Mouse (Mus musculus) limb, embryonic 10.5 days (tissue): ENCODE results near the gene Osbpl11. TPM values are rescaled to one million over a fixed set of nuclear protein-coding genes. Genes with fewer than 3 reads are reported as not detected.
A peak's percentile ranks its signal among the peaks of the same experiment; 100 is the strongest.
"Not testable (repeated sequence)": the region's sequence is repeated elsewhere in the genome, so short reads cannot be mapped to it uniquely, and the experiment has no call there.

ENCODE experiments used
- DNase-seq: peaks from one replicate; pipeline ENCODE4 v3.0.0-alpha.2; 2017; ENCODE audit warnings: low spot score
- H3K27ac ChIP-seq: fragments of 300-500 bp; sonication (generic); 2 replicates; pipeline ENCODE4 v1.5.1; 2016; ENCODE audit warnings: mild to moderate bottlenecking
- H3K27me3 ChIP-seq: fragments of 300-500 bp; sonication (generic); 2 replicates; pipeline ENCODE4 v1.6.1; 2016; ENCODE audit warnings: low read depth, mild to moderate bottlenecking; ENCODE audit not compliant: poor library complexity, severe bottlenecking
- H3K36me3 ChIP-seq: fragments of 300-500 bp; sonication (generic); 2 replicates; pipeline ENCODE4 v1.6.1; 2016; ENCODE audit warnings: mild to moderate bottlenecking, moderate library complexity
- H3K4me1 ChIP-seq: fragments of 300-500 bp; sonication (generic); 2 replicates; pipeline ENCODE4 v1.6.1; 2016
- H3K4me3 ChIP-seq: fragments of 300-500 bp; sonication (generic); 2 replicates; pipeline ENCODE4 v1.5.1; 2016; ENCODE audit warnings: mild to moderate bottlenecking, moderate library complexity
- H3K9me3 ChIP-seq: fragments of 300-500 bp; sonication (generic); replicated peaks from 2 replicates; pipeline ENCODE4 v1.6.1; 2016; ENCODE audit warnings: mild to moderate bottlenecking
- WGBS: fragments of 180-500 bp; shearing (Covaris S2); methylation state at CpG from one replicate; pipeline ENCODE4 v1.1.7; 2016; 5-methylcytosine and 5-hydroxymethylcytosine counted together
- polyA plus RNA-seq: library from polyadenylated mRNA; unstranded; fragments of >200 nt; fragmentation: Nextera tagmentation; extraction: Ambion mirVana; gene quantifications from 2 replicates; pipeline ENCODE4 v1.2.1, GENCODE M21; 2016

Osbpl11 gene
- polyA plus RNA-seq, 1 experiment from 2014 or later, result 24.8 TPM

DNA sequence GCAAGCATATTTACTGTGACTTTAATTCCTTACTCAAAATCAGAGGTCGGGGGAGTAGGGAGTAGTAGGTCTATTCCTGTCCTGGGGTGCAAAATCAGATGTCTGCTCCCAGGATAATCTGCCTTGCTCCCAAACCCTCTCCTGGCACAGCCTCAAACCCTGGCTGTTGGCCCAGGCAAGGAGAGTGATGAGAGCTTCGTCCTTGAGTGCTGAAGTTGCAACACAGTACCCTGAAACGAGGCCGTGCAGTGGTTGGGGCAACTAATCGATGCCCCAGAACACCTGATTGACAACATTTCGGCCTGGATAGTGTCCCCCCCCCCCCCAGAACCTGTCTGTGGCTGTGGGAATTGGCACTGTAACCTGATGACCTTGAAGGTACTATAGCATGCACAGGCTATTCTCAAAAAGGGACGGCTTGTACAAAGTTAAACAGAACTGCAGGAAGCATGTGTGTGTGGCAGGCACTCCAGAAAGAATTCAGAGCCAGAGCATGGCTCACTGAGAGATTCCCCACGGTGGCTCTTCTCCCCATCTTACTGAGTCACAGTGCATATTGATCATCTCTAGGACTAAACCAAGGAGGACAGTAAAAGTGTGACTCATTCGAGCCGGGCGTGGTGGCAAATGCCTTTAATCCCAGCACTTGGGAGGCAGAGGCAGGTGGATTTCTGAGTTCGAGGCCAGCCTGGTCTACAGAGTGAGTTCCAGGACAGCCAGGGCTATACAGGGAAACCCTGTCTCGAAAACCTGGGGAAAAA lies 21.4 kb upstream of the Osbpl11 start:
- WGBS, result 87% methylated on average over 13 of the region's 13 CpGs
- Histone ChIP-seq H3K4me1 (no peaks in the 10 kb centered on the region), H3K9me3 (no peaks in the 10 kb centered on the region), H3K27me3 (no peaks in the 10 kb centered on the region), H3K27ac (no peak overlapping the region), H3K36me3 (no peaks in the 10 kb centered on the region), H3K4me3 (no peak overlapping the region)
- no peak for DNase-seq

GRCm38 (mm10) chr16:33166284-33166683 lies 18.6 kb upstream of the Osbpl11 start:
- 62% methylated on average over 6 of the region's 6 CpGs for WGBS

GRCm38 (mm10) chr16:33167537-33167936 lies 17.3 kb upstream of the Osbpl11 start:
- Histone ChIP-seq H3K4me1 (peaks cover 18% of the 10 kb centered on the region), H3K36me3 (no peaks in the 10 kb centered on the region), H3K9me3 (no peaks in the 10 kb centered on the region), H3K27me3 (no peaks in the 10 kb centered on the region), H3K27ac (no peak overlapping the region), H3K4me3 (no peak overlapping the region)
- WGBS, result 42% methylated on average over 5 of the region's 5 CpGs
- no peak for DNase-seq

More at GRCm38 (mm10) chr16:33166284-33166683, 18.6 kb upstream of the Osbpl11 start:
- H3K9me3 ChIP-seq, H3K36me3 ChIP-seq, H3K27ac ChIP-seq, H3K4me3 ChIP-seq, H3K27me3 ChIP-seq: not testable (repeated sequence)
- peaks cover 14% of the 10 kb centered on the region for H3K4me1 ChIP-seq
- peak; percentile 40 for DNase-seq

DNA sequence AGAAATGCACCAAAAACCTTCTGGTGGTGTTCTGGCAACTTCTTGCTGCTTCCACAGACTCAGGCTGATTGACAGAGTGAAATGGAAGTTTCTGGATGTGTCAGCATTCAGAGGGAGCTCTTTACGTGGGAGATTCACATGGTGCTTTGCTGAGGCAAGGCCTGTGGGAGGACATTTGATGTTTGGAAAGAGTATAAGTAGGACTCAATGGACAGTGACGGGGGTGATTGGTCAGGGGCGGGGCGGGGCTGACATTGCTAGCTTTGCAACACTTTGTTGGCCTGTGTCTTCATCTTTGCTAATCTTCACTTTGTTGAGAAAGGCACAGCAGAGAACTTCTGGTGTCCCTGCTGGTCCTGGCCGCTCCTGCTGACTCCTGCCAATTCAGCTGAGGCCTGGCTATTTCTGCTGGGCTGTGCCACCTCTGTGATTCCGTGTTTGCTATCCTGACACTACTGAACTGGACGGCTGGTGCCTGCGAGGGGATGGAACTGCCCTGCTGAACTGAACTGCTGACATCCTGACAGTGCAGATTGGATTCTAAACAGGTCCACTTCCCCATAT lies 15.3 kb upstream of the Osbpl11 start:
- H3K27ac ChIP-seq, result no peak overlapping the region
- H3K9me3 ChIP-seq, result no peaks in the 10 kb centered on the region
- H3K36me3 ChIP-seq, result no peaks in the 10 kb centered on the region
- peaks cover 18% of the 10 kb centered on the region for H3K4me1 ChIP-seq
- DNase-seq, result no peak
- no peaks in the 10 kb centered on the region for H3K27me3 ChIP-seq
- H3K4me3 ChIP-seq, result no peak overlapping the region
- WGBS, result 81% methylated on average over 8 of the region's 8 CpGs

DNA sequence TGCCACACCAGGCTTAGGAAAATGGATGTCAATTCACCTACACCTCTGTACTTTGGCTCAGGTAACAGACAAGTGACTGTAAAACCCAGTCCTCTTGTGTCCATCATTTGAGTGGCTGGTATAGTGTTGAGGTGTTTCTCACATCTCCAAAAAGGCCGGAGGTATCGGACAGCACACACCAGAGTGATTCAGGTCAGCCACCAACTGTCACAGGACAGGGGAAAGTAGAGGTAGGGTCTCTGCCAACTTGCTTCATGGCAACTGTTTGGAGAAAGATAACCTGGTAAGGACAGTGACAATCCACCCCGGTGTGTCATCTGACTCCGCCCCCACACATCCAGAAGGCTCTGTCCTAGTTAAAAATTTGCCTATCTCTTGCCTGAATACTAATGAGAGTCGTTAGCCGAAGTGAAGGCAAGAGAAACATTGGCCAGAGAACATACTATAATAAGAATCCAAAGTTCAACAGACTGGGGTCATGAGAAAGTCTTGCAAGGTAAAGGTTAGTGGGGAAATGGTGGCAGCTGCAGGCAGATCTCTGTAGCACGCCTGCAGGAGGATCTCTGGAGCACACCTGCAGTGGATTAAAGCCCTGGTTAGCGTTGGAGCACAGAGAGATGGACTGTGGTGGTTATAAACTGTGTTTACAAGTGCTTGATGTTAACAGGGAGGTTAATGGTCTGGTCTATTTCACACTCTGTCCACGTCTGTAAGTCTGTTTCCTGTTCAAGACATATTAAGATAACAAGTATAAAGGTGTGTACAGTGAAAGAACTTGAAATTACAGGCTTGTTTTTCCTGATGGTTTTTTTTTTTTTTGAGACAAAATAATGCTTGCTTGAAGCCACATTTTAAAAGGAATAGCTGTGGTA lies 13.9 kb upstream of the Osbpl11 start:
- DNase-seq, result no peak
- 63% methylated on average over 9 of the region's 9 CpGs for WGBS
- Histone ChIP-seq H3K27ac (no peak overlapping the region), H3K4me1 (peaks cover 18% of the 10 kb centered on the region), H3K4me3 (no peak overlapping the region), H3K27me3 (no peaks in the 10 kb centered on the region), H3K36me3 (no peaks in the 10 kb centered on the region), H3K9me3 (no peaks in the 10 kb centered on the region)

DNA sequence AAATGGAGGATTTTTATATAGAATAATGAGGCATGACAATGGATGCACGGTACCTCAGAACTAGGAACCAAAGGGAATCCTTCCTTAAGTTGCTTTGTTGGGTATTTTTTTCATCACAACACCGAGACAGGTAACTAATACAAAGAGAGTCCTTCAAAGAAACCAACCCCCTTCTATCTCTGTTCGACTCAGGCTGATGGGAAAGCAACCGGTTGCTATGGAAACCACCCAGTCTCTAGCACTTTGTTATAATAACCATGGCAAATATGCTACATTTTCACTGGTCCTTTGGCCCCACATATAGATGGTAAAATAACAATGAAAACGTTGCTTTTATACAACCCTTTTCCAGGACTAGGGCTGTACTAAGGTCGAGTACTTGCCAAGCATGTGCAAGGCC lies 13.1 kb upstream of the Osbpl11 start:
- WGBS, result 86% methylated on average over 6 of the region's 6 CpGs
- DNase-seq, result no peak
- no peak overlapping the region for H3K4me3 ChIP-seq
- no peaks in the 10 kb centered on the region for H3K36me3 ChIP-seq
- H3K4me1 ChIP-seq, result peaks cover 18% of the 10 kb centered on the region
- no peak overlapping the region for H3K27ac ChIP-seq
- H3K9me3 ChIP-seq, result no peaks in the 10 kb centered on the region
- no peaks in the 10 kb centered on the region for H3K27me3 ChIP-seq

DNA sequence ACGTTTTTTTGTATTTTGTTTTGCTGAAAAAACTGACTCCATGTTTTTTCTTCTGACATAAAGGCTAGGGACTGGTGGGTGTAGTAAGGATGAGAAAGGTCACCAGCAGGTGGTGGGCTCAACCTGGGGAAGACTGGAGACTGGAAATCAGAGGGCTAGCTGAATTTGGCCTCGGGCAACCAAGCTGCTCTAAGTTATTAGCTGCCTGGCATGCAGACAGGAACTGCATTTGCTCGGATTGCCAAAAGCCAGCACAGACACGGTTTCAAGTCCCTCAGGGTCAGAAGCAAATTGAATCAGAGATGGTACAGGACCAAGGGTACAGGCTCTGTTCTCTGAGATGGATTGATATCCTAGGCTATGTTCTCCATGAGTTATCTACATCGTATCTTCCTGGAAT lies 11.7 kb upstream of the Osbpl11 start:
- no peak for DNase-seq
- no peak overlapping the region for H3K27ac ChIP-seq
- H3K4me1 ChIP-seq, result peaks cover 18% of the 10 kb centered on the region
- H3K36me3 ChIP-seq, result no peaks in the 10 kb centered on the region
- 73% methylated on average over 5 of the region's 5 CpGs for WGBS
- no peaks in the 10 kb centered on the region for H3K27me3 ChIP-seq
- H3K9me3 ChIP-seq, result no peaks in the 10 kb centered on the region
- H3K4me3 ChIP-seq, result no peak overlapping the region

- Histone ChIP-seq H3K9me3 (no peaks in the 10 kb centered on the region), H3K4me3 (no peak overlapping the region)
Observed at GRCm38 (mm10) chr16:33174695-33175094, 10.2 kb upstream of the Osbpl11 start.

GRCm38 (mm10) chr16:33176831-33177230 lies 8.0 kb upstream of the Osbpl11 start:
- H3K4me3 ChIP-seq, H3K36me3 ChIP-seq, H3K27me3 ChIP-seq, DNase-seq, H3K9me3 ChIP-seq, H3K27ac ChIP-seq, H3K4me1 ChIP-seq: not testable (repeated sequence)
- WGBS, result 89% methylated on average over 5 of the region's 5 CpGs

More at GRCm38 (mm10) chr16:33174695-33175094, 10.2 kb upstream of the Osbpl11 start:
- no peak for DNase-seq
- H3K36me3 ChIP-seq, result no peaks in the 10 kb centered on the region
- no peaks in the 10 kb centered on the region for H3K27me3 ChIP-seq
- H3K27ac ChIP-seq, result no peak overlapping the region
- H3K4me1 ChIP-seq, result peaks cover 18% of the 10 kb centered on the region

DNA sequence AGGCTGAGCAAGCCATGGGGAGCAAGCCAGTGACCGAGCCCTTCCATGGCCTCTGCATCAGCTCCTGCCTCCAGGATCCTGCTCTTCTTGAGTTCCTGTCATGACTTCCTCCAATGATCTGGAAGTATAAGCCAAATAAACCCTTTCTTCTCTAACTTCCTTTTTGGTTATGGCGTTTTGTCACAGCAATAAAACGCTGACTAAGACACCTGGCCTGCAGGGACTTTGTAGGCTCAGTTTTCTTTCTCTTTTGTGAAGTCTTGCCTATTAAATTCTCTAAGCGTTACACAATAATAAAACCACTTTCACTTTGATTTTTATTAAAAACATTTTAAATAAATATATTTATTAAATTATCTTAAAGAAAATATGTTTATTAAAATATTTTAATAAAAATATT lies 7.1 kb upstream of the Osbpl11 start:
- no peak overlapping the region for H3K4me3 ChIP-seq
- H3K4me1 ChIP-seq, result no peaks in the 10 kb centered on the region
- no peaks in the 10 kb centered on the region for H3K9me3 ChIP-seq
- 86% methylated on average over 4 of the region's 4 CpGs for WGBS
- no peaks in the 10 kb centered on the region for H3K27me3 ChIP-seq
- DNase-seq, result no peak
- no peaks in the 10 kb centered on the region for H3K36me3 ChIP-seq
- H3K27ac ChIP-seq, result no peak overlapping the region

GRCm38 (mm10) chr16:33178278-33179074 lies 6.4 kb upstream of the Osbpl11 start:
- Histone ChIP-seq H3K36me3 (no peaks in the 10 kb centered on the region), H3K9me3 (no peaks in the 10 kb centered on the region), H3K4me1 (no peaks in the 10 kb centered on the region), H3K27me3 (no peaks in the 10 kb centered on the region), H3K4me3 (no peak overlapping the region), H3K27ac (no peak overlapping the region)
- DNase-seq, result no peak
- WGBS, result 82% methylated on average over 17 of the region's 17 CpGs

- not testable (repeated sequence) for H3K4me1 ChIP-seq, DNase-seq, H3K9me3 ChIP-seq, H3K36me3 ChIP-seq, H3K4me3 ChIP-seq, H3K27ac ChIP-seq, H3K27me3 ChIP-seq
- 90% methylated on average over 10 of the region's 10 CpGs for WGBS
Observed at GRCm38 (mm10) chr16:33179222-33179621, 5.6 kb upstream of the Osbpl11 start.
